Mouse (Mus musculus) T-helper 2 cell (primary cell): ENCODE results near the gene Smad6.

Source experiments
- in situ Hi-C: fragments of 300-600 bp; cut with MboI, MseI; formaldehyde crosslinking; loops from one replicate; pipeline ENCODE4 v1.15.1; 2025; ENCODE audit warnings: high pct_unique_total_duplicates

Smad6 gene

DNA sequence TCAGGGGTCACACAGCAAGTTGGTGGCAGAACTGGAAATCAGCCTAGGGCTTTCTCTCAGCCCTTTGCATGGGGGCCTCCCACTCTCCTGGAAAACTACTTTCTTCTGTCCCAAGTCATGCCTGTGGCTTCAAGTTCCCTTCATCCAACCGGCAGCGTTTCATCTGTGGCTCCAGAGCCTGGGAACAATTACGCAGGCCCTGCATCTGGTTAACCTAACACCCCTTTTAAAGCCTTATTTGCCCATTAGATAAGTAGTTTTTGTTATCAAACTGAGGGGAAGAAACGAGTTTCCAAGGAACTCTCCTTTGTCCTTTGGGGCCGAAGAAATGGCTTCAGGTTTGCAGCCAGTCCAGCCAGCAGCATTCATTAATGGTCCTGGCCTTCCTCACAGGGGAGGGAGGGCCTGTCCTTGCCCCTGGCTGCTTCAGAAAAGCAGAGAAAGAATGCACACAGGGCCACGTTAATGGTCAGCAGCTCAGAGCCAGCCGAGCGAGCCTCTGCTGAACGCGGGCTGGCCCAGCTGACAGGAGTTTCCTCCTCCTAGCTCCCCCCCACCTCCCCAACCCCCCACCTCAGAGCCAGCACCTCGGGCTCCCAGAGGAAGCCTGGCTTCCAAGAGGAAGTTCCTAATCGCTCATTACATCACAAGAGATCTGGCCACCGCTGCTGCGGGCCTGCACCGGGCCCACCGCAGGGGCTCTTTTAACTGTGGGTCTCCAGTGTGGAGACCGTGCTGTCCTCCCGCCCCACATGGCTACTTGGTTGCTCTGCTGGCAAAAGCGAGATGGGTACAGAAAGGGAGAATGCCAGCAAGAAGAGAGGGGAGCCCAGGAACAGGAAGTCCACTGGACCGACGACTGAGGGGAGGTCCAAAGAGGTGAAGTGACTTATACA is 61.7 kb downstream of the Smad6 start:
- in situ Hi-C loops: no loop called here

DNA sequence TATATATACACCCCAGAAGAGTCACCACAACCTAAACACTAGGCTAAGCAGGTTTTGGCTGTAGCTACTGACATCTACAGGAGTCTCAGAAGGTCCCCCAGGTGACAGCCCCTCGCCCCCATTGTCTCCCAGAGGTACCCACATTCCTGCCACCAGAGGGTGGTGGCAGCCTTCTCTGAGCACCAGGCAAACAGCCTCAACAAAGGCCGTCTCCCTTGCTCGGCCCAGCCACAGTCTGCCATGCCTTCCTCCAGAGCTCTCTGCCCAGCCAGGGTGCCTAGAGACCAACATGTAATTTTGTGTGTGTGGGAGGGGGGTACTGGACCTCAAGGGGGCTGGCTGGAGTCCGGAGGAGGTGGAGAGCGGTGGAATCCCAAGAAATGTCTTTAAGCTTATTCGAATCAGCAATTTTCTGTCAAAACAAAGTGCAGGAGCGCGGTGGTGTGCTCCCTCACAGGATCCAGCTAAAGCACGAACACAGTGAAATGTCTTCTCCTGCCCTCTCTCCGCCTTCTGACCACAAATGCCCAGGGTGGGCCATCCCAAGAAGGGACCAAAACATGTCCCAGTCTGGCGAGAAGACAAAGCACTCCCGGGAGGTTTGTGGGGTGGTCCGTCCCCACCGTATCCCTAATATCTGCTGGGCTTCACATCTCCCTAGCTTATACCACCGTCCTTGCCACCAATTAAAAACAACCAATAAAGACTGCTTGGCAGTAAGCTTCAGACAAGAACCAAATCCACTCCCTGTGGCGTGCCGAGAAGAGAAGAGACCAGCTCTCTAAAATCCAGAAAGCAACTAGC is 62.5 kb downstream of the Smad6 start:
- in situ Hi-C loops: no loop called here

DNA sequence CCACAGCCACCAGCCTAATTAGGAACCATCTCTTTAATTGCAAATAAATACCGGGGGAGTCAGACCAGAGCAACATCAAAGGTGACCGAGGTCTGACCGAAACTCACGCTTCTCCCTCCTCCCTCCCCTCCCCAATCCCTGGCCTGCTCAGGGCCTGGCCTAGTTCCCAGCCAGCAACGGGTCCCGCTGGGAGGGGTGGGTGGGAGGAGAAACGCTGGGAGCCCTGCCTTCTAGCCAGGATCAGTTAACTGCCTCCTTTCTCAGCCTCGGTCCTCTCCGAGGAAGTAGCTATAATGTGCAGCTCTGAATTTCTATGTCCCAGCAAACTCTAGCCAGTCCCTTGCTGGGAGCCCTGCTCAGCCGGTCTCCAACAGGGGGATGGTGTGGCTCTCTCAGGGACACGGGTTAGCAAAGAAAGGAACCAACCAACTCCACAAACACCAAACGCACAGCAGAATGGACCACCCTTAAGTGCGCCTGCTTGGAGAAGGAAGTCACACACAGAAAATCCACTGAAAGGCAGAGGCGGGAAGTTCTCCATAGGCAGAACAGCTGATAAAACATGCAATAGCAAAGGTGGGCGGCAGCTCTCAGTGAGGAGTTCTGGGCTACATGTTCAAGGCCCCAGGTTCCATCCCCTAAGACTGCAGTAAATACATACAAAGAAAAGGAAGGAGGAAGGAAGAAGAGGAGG is 63.4 kb downstream of the Smad6 start:
- in situ Hi-C loops: no loop called here

DNA sequence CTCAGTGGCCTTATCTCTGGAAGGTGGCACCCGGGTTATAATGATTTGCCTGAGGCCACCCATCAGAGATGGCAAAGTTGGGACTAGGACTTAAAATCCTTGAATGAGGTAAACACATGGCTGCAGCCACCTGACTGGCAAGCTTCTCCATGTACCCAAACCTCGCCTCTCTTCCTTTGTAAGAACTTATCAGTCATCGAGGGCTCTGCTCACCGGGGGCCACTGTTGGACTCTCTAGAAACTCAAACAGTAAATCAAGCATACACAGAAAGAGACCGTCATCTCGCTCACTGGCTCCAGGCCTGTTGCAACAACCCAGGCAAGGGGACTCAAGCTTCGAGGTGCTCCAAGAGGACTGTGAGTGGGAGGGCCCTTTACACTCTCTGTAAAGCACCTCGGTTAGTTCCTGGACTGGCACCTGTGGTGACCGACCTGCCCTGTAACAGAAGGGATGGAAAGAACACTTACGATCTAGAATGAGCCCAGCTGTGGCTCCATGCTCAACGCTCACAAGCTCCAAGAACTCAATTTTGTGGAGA is 64.1 kb downstream of the Smad6 start:
- in situ Hi-C loops: no loop called here

DNA sequence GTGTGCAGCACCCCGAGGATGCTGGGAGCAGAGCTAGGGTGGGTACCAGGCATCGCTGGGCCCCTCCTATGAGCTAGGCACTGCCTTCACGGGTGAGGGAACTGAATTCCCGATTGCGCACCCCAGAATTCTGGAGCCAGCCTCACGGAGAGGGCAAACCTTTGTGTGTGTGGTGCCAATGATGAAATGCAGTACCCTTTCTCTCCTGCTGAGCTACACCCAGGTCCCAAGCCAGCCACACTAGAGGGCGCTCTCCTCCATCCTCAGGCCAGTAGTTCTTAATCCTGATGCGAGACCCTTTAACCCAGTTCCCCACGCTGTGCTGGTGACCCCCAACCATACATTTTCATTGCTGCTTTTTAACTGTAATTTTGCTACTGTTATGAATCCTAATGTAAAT is 65.8 kb downstream of the Smad6 start:
- in situ Hi-C loops: no loop called here

DNA sequence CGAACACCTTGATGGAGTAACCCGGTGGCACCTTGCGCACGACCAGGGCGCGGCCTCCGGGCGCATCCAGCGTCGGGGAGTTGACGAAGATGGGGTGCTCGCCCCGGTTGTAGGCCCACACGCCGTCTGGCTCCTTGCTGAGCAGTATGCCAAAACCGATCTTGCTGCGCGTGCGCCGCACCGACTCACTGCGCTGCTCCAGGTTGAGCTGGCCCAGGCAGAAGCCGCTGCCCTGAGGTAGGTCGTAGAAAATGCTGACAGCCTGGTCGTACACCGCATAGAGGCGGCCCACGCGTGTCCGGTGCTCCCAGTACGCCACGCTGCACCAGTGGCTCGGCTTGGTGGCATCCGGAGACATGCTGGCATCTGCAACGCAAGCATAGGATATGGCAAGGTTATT is 68.2 kb downstream of the Smad6 start:
- in situ Hi-C loops: no loop called here

DNA sequence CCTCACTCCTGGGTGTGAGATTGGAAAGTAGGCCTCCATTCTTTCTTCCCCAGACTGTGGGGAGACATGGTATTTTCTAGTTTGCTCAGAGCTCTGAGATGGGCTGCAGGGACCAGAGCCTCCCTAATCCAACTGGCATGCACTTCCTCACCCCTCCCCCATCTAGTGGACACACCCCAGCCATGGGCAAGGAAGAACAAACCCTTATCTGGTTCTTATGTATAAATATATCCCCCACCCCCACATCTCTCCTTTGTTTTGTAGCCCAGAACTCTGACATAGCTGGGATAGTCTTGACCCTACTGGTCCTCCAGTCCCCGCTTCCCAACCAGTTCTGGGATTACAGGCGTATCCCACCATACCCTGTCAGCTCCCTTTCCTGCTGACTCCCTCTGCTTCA is 69.3 kb downstream of the Smad6 start:
- in situ Hi-C loops: no loop called here

DNA sequence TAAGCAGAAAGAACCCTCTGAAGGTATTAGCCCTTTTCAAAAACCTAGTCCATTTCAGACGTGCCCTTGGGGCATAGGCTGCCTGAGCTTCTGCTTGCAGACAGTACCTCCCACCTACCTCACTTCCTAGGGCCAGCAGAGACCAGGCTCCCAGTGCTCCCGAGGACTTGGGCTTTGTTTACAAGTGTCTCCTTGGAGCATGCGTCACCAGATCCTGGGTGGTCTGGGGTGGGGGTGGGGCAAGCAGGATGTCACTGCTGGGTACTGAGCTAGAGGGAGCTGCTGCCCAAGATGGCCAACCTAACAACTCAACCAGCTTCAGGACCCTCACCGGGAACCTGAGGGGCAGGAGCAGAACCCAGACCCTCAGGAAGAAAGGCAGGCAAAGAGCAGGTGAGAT is 71.5 kb downstream of the Smad6 start:
- in situ Hi-C loops: no loop called here

DNA sequence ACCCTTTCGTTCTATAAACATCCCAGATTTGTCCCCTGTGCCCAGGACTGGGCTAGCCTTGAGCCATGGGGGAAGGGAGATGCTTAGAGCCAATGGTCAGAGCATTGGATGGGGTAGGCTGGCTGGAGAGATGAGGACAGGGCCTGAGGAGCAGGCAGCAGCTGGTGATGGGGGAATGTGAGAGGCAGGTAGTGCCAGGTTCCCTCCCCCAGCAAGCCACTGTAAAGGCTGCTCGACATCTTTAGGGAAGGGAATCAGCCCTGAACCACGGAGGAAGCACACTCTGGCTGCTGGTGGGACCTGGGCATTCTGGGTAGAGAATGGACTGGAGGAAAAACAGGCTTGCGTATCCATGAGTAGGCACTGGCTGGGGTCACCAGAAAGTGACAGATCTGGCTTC is 72.5 kb downstream of the Smad6 start:
- in situ Hi-C loops: no loop called here

DNA sequence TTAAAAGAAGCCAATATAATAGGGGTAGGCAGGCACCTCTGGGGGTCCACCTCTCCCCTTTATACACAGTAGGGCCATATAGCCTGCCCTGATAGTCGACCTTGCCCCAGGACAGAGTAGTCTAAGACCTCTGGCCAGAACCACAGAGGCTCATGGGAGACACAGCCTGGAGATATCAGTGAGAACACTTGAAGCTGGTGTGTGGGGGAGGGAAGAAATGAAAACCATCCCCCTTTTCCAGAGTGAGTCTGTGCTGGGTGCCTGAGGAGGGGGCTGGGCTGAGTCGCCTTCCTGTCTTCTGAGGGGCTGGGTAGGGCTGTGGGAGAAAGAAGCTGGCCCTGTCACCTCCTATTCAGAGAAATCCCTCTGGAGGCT is 79.3 kb downstream of the Smad6 start:
- in situ Hi-C loops: no loop called here

DNA sequence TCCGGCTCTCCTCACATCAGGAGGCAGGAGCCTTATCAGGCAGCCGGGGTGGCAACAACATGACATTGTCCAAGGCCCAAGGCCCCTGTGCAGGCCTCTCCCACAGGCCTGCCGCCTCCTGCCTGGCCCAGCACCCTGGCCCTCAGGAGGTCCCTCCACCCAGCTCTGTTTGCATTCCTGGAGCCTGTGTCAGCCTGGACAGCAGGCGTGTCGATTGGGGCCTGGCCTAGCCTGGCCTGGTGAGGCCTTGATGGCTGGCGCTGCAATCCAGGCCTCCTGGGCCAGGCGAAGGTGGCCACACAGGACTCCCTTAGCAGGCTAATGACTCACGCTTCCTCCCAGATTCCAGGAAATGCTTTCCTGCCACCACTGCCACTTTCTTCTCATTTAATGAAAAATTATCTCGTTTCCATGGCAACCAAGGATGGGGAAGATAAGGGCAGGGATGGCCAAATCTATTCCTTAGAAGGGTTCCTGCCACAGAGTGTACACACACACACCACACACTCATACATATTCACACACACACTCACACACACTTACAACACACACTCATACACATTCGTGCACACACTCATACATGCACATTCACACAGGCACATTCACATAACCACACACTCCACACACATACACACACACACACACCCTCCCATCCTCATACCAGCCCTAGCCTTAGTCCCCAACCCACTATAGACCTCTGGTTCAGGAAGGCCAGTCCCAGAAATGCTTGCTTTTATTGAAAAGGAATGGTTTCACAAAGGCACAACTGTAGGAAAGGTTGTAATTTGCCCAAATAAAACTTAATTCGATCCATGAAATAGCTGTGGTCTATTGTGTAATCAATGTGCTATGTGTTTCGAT is 79.9 kb downstream of the Smad6 start:
- in situ Hi-C loops: no loop called here

DNA sequence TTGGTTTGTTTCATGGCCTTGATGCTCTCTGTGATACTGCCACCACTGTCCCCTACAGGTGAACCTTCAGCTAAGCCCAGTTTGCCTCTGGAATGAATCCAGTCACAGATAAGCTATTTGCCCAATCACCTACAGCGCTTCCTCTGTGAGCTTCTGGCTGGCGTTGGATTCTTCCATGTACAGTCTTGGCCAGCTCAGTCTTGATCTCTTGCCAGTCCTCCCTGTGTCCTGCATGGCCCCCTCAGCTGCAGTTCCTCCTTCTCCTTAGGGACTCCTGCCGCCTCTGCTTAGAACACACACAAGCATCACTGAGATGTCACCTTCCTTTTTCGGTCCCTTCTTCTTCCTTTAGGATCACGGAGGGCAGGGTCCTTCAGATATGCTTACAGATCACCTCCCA is 85.6 kb downstream of the Smad6 start:
- in situ Hi-C loops: no loop called here

DNA sequence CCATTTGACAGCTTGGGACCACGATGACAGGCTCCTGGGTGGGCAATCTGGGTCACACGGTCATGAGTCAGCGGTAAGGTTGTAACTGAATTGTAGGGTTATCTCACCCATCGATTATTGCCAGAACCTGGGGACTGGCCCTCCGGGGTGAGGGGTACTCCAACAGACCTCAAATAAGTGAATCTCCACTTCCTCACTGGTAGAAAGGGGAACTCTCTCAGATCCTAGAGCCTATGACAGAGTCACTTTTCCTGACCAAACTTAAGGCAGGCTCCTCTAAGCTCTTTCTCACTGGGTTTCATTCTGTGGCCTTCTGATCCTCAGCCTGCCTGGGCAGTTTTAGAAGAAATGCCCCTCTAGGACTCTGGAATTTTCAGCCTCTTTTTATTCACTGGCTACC is 88.8 kb downstream of the Smad6 start:
- in situ Hi-C loops: no loop called here

DNA sequence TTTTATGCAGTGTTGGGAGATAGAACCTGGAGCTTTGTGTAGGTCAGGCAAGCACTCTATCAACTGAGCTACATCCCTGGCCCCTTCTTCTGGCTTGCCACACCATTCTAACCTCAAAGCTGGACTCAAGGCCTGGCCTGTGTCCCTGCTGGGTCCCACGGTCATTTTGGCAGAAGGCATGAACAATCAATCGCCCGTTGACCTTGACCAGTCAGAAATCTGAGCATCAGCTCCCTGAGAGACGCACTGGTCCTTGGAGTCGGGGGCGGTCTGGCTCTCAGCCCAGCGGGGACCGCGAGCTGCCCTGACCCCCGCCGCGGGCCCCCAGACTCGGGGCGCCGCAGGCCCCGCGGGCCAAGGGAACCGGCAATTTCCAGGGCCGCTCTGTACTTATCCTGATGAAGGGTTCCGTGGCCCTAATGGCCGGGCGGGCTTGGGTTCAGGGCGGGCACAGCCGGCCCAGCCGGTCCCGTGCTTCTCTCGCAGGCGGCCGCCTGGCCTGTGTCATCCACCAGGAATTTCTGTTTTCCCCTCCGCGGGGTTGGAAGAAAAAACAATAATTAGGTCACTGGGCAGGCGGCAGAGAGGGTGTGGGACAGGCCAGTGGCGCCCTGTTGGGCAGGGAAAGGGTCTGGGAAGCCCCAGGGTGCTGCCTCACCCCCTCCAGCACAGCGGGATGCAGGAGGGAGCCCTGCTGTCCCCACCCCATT is 94.4 kb downstream of the Smad6 start:
- in situ Hi-C loops: loop anchor here (10.0 kb wide), 1 partner anchor 1627 kb away; no protein-coding TSS in a partner anchor

DNA sequence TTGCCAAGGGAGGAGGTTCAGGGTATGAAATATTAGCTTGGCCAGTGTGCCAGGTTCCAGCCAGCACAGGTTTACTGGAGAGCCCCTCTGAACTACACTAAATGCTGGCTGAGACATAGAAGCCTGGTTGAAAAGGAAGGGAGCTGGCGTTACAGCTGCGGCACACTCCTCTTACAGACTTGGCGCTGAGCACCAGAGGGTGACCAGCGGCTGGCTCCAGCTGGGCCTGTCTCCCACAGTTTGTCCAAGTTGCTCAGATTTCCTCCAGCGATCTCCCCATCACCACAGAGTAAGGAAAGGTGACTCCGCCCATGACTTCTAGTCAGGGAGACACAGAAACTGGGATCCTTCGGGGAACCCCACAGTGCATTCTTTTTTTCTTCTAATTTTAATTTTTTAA is 95.5 kb downstream of the Smad6 start:
- in situ Hi-C loops: loop anchor here (10.0 kb wide), 1 partner anchor 1628 kb away; no protein-coding TSS in a partner anchor

DNA sequence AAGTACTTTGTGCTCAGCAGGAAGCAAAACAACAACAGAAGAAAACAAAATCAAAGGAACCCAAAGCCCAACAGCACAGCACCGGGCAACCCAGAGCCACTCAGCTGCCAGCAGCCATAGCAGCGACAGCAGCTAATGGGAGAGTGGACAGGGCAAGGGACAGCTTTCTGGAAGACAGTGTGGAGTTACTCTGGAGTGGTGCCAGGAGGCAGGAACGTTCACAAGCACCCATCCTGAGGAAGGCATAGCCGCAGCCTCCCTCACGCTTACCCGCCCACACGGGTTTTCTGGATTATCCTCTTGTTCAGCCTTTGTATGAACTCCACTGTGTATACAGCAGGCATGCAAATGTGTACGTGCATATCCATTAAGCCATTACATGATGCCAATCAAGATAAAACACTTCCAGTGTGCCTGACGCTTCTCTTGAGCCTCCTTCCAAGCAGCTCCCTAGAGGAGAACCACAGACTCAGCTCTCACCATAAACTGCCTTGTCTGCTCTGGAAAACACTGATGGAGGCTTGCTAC is 98.6 kb downstream of the Smad6 start:
- in situ Hi-C loops: loop anchor here (5.0 to 10.0 kb wide), 2 partner anchors 164 to 1632 kb away; no protein-coding TSS in a partner anchor

DNA sequence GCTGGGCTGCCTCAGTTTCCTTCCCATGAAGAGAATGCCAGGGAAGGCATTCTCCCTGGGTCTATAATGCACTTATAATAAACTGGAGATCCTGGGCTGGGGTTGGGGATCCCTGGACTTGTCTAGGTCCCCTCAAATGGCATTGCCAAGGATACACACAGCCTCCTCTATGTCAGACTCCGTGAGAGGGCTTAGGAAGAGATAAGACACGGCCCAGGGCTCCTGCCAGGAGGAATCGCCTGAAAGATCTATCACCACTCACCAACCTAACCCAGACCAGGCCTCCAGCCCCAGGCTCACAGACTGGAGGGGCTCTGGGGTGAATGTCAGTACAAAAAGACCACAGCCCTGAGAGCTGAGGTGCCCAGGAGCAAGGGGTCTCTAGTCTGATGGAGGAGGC is 102.2 kb downstream of the Smad6 start:
- in situ Hi-C loops: loop anchor here (5.0 to 10.0 kb wide), 2 partner anchors 168 to 1635 kb away; no protein-coding TSS in a partner anchor

DNA sequence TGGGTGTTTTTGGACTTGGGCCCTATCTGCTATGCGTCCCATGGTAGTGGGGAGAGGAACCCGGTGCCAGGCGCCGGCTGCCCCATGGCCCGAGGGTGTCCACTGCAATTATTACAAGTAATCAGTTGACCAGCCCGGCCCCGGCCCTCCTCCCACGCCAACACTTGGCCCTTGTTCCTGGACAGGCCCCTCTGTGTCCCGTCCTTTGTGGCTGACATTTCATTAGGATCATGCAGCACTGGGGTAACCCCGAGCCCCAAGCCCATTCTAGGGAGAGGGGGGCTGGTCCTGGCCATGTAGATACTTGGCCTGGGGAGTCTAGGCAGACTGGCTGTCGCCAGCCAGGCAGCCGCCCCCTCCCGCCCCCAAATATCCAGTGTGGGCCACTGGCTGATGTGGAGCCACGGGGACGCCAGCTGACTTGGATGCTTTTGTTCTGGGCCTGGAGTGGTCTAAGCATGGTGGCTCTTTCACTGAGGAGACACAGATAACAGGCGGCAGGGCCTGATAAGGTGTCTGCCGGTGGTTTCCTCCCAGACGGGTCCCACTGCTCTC is 102.8 kb downstream of the Smad6 start:
- in situ Hi-C loops: no loop called here

DNA sequence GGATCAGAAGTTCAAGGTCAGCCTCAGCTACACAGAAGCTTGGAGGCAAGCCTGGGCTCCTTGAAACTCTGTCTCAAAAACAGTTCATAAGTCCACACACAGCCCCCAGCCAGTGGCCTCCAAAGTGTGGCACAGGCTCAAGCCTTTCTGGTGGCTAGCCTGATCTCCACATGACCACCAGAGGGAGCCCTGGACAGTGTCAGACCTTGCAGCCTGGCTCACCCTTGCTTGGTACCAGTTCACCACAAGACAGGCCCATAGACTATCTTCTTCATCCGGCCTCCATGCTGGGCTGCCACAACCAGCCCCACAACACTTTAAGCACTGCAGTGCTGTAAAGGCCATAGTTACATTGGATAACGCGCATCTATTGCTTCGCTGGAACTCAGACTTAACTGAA is 103.6 kb downstream of the Smad6 start:
- in situ Hi-C loops: no loop called here

DNA sequence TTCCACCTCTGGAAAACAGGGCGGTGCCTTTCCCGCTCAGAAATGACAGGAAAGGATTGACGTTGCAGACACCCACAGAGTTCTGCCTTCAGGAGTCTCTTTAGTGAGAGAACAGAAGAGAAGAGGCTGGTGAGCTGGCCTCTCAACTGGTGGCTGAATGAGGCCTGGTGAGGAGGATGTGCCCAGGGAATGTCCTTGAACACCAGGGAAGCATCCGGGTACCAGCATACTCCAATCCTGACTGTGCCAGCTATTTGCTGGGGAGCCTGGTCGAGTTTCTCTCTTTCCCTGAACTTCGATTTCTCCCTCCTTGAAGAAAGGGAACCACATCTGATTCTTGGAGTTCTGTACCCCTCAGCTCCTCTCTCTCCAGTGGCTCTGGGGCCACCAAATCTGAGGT is 105.4 kb downstream of the Smad6 start:
- in situ Hi-C loops: no loop called here
